Mouse (Mus musculus) left cerebral cortex, adult 11 months (tissue): ENCODE results near the gene Plin1.

Experiments
- DNase-seq: peaks from one replicate; pipeline ENCODE4 v3.0.0; 2022; ENCODE audit warnings: low spot score

Plin1 gene

GRCm38 (mm10) chr7:79732622-79733021, at the start of gene Plin1:
Gene Plin1 (minus strand): TSS chr7:79732903.
- DNase-seq = no peak

GRCm38 (mm10) chr7:79782516-79782855, 49.8 kb upstream of the Plin1 start:
- no peak for DNase-seq

GRCm38 (mm10) chr7:79781826-79782515, 49.3 kb upstream of the Plin1 start:
- DNase-seq = no peak

- DNase-seq = peak; percentile 56
Observed at GRCm38 (mm10) chr7:79780647-79781626, 48.2 kb upstream of the Plin1 start.

- DNase-seq = peak; percentile 37
Observed at GRCm38 (mm10) chr7:79771561-79772512, 39.1 kb upstream of the Plin1 start.

GRCm38 (mm10) chr7:79769664-79770063, 37.0 kb upstream of the Plin1 start:
- DNase-seq = no peak

DNA sequence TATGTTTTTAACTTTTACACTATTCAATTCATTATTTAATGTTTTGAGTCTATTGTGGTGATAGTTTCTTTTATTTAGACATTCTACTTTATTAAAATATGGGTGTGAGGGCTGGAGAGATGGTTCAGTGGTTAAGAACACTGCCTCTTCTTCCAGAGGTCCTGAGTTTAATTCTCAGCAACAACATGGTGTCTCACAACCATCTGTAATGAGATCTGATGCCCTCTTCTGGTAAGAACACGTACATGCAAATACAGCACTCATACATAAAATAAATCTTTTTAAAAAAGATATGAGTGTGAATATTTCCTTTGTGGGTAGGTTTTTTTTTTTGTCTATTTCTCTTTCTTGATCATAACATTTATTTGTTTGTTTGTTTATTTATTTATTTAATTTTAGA, 33.3 kb upstream of the Plin1 start:
- no peak for DNase-seq

DNA sequence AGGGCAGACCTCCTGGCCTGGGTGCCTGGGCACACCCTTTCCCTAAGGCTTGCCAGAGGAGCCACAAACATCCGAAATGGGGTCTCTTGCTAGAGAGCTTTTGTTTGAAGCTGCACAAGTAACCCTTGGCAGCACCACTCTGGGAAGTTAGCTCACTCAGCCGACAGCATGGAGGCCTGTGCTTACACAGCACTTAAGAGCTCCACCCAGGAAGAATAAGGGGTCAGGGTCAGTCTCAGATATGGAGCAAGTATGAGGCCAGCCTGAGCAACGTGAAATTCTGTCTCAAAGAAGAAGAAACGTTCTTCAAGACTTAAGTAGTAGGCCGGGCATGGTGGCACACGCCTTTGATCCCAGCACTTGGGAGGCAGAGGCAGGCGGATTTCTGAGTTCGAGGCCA, 29.4 kb upstream of the Plin1 start:
- DNase-seq = no peak

DNA sequence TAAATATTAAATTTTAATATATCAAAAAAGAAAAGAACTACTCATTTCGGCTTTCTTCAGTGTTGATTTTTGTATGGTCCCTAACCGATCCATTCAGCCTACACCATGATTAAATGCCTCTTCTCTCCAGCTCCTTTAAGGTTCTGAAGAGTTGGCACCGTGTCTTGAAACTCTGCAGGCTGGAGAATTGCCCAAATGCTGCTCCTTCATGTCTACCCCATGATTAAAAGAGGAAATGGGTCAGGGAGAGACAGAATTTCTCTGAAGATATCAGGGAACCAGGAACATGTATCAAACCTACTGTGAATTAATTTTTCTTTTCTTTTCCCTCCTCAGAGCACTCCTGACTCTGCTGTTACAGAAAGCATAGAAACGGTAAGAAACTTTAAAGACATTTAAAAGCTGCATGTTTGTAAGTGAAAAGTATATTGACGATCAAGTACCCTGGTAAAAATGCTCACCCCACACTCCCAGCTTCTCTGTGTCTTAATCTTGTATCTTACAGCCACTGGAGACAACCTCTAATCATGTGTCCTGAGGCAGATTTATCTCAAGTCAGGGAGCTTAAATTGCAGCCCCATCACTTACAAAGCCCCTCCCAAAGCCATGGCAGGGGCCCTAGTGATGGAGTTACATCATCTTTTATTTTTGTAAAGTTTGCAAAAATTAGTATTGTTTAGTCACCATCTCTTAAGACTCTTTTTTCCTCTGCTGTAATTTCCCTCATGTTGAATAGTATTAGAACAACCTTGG, 28.6 kb upstream of the Plin1 start:
- no peak for DNase-seq

DNA sequence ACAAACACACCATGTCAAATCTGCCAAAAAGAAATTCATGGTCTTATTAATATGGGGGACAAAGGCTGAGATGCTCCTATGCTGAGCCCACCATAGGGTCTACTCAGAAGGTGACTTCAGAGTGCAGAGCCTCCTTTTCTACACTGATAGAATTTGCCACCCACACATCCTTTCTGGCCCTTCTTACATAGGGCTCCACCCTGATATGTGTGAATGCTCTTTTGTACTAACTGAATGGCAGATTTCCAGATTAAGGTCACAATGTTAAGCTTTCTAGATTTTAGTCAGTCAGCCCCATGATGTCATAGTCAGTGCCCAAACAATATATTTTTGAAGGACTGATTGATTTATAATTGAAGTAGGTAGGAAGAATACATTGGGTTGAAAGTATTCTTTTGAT, 27.1 kb upstream of the Plin1 start:
- DNase-seq = no peak

- DNase-seq = no peak
Observed at GRCm38 (mm10) chr7:79758176-79758575, 25.5 kb upstream of the Plin1 start.

- no peak for DNase-seq
Observed at GRCm38 (mm10) chr7:79756334-79756733, 23.6 kb upstream of the Plin1 start.

GRCm38 (mm10) chr7:79749511-79749910, 16.8 kb upstream of the Plin1 start:
- no peak for DNase-seq

DNA sequence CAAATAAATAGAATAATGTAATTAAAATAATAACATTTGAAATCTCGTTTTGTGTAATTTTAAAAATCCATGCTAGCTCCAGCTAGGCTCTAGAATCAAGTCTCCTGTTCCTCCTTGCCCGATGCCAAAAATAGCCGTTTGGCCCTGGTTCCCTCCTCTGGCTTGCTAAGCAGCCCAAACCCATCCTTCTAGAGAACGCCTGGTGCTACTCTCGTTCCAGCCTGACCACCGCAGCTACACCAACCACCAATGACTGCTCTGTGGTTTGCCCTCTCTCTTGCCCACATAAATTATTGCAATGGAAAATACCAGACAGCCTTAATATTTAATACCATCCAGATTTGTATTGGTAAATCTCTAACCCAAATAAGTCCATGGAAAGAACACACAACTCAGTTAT, 15.0 kb upstream of the Plin1 start:
- DNase-seq = no peak

- DNase-seq = no peak
Observed at GRCm38 (mm10) chr7:79744585-79744984, 11.9 kb upstream of the Plin1 start.

GRCm38 (mm10) chr7:79744051-79744450, 11.3 kb upstream of the Plin1 start:
- DNase-seq = no peak

DNA sequence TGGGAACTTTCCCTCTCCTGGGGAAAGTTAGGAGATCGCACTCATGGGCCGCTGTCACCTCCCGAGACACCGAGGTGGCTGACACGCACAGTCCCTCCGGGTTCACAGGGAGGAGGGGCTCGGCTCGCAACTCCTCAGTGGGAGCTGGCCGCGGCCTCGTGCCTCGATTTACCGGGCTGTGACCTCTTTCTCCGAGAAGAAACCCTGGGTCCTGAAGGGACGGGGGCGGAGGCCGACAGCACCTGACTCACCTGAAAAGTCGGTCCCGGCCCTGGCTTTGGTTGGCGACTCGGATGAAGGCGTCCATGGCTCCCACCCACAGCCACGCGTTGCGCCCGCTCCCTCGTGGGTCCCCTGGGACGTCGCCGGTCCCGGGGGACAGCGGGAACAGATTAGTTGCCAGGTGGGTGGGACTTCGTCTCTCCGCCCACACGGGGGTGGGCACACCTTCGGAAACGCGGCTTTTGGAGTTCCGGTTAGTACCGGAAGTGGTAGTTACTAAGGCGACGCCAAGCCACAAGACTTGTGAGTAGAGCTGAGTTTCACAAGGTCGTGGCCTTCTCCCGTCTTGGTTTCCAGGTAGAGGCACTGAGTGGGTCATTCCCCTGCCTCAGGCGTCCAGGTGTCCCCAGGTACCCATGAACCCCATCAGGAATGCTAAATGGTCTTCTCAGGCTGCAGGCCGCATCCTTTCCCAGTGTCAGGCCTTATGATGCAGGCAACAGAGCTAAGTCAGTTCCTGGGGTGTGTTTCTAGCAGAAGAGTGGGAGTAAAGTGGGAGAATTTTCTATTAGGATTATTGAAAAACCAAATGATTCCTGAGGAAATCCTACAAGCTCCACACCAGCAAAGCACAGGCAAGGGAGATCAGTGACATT, 10.2 kb upstream of the Plin1 start, which contains the start of the genes Pex11a and Wdr93:
TSS of gene Pex11a (minus strand) at position 473 of the 878 bp plus-strand sequence.
TSS of gene Wdr93 (plus strand) at position 505 of the 878 bp plus-strand sequence.
- DNase-seq = peak; percentile 80

DNA sequence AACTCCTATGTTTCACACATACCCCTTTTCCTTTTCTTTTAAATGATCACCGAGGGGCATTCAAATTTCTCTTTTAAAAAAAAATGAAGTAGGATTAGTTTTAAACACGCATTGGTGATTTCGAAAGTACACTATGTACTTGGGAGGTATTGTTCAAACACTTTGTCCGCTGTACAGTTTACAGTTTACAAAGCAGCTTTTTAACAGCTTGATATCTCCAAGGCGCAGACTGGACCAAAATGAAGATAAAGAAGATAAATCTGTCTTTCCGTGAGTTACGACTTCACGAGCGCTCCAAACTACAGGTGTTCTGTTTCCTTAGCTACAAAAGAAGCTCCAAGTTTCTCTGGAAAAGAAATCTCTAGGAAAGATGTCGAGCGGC, 9.6 kb upstream of the Plin1 start:
- DNase-seq = no peak

GRCm38 (mm10) chr7:79740279-79740678, 7.6 kb upstream of the Plin1 start:
- no peak for DNase-seq

- DNase-seq = no peak
Observed at GRCm38 (mm10) chr7:79738913-79739312, 6.2 kb upstream of the Plin1 start.
